Mouse (Mus musculus): ENCODE measurements at regions not wholly inside any gene's neighbourhood (a gene's known extent, or its start where the extent isn't known, plus 50 kb on each side); places are given as distances from the start of the nearest gene placed in this dataset.

- TF ChIP-seq POLR2A (IDR thresholded peaks at IDR 0.05; ENCODE audit: control insufficient read depth, extremely low read depth, insufficient read depth, low read length, poor library complexity) (no peak), CTCF (IDR thresholded peaks at IDR 0.05; ENCODE audit: borderline replicate concordance, control insufficient read depth, extremely low read depth, insufficient read depth, low read length, poor library complexity) (no peak)
- 97% methylated on average over 2 of the region's 2 CpGs for WGBS
- H3K4me1 ChIP-seq (replicated peaks; ENCODE audit: control insufficient read depth, insufficient read depth, low read length), result no peaks in the 10 kb centered on the region
- no peaks in the 10 kb centered on the region for H3K36me3 ChIP-seq (ENCODE audit: control insufficient read depth, insufficient read depth, low read length)
- no peaks in the 10 kb centered on the region for H3K27me3 ChIP-seq (ENCODE audit: control insufficient read depth, insufficient read depth, low read length)
- H3K4me3 ChIP-seq (ENCODE audit: control insufficient read depth, insufficient read depth, low read length), result no peak overlapping the region
- no peak for DNase-seq
- H3K27ac ChIP-seq (ENCODE audit: control insufficient read depth, insufficient read depth, low read length), result no peak overlapping the region
These were observed 101.1 kb upstream of the Ccdc122 start for GRCm38 (mm10) chr14:76935453-76935852.

DNA sequence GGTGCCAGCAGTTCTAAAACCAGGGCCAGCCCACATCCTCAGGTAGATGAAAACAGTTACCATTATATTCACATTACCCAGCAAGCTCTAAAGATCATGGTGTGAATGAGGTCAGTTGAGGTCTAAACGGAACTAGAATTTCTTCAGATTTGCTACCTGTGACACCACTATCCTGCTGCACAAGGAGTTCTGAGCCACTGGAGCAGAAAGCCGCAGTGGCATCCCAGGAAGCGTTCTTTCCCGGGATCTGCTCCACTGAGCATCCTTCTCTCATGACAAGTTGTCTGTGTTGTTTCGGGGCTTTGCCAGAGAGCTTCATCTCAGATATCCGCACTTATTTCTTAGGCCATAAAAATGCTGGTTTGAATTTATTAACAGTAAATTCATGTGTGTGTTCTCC lies 103.7 kb upstream of the Ccdc122 start:
- Histone ChIP-seq H3K4me1 (replicated peaks; ENCODE audit: control insufficient read depth, insufficient read depth, low read length) (no peaks in the 10 kb centered on the region), H3K4me3 (ENCODE audit: control insufficient read depth, insufficient read depth, low read length) (no peak overlapping the region), H3K27me3 (ENCODE audit: control insufficient read depth, insufficient read depth, low read length) (no peaks in the 10 kb centered on the region), H3K36me3 (ENCODE audit: control insufficient read depth, insufficient read depth, low read length) (no peaks in the 10 kb centered on the region), H3K27ac (ENCODE audit: control insufficient read depth, insufficient read depth, low read length) (no peak overlapping the region)
- 90% methylated on average over 6 of the region's 6 CpGs for WGBS
- DNase-seq, result no peak
- no peak for TF ChIP-seq POLR2A (IDR thresholded peaks at IDR 0.05; ENCODE audit: control insufficient read depth, extremely low read depth, insufficient read depth, low read length, poor library complexity)
- TF ChIP-seq CTCF (IDR thresholded peaks at IDR 0.05; ENCODE audit: borderline replicate concordance, control insufficient read depth, extremely low read depth, insufficient read depth, low read length, poor library complexity), result no peak

DNA sequence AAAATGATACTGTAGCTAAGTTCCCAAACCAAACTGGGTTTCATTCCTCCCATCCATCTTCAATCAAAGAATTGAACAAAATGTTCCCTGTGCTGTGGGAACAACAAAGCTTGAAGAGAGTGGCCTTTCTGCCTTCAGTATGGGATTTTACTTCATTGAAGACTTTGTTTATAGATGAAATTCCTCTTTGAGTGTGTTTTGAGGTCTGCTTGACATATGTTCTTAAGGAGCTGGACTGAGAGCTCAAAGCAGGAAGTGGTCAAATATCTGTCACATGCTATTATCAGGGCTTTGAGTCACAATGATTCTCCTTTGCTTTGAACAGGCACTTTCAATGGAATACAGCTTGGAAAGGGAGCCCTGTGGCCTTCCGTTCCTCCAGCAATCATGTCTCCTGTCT lies 105.2 kb upstream of the Ccdc122 start:
- no peaks in the 10 kb centered on the region for H3K27me3 ChIP-seq (ENCODE audit: control insufficient read depth, insufficient read depth, low read length)
- H3K27ac ChIP-seq (ENCODE audit: control insufficient read depth, insufficient read depth, low read length), result no peak overlapping the region
- H3K36me3 ChIP-seq (ENCODE audit: control insufficient read depth, insufficient read depth, low read length), result no peaks in the 10 kb centered on the region
- no peaks in the 10 kb centered on the region for H3K4me1 ChIP-seq (replicated peaks; ENCODE audit: control insufficient read depth, insufficient read depth, low read length)
- TF ChIP-seq POLR2A (IDR thresholded peaks at IDR 0.05; ENCODE audit: control insufficient read depth, extremely low read depth, insufficient read depth, low read length, poor library complexity) (no peak), CTCF (IDR thresholded peaks at IDR 0.05; ENCODE audit: borderline replicate concordance, control insufficient read depth, extremely low read depth, insufficient read depth, low read length, poor library complexity) (no peak)
- no peak overlapping the region for H3K4me3 ChIP-seq (ENCODE audit: control insufficient read depth, insufficient read depth, low read length)
- no peak for DNase-seq
- WGBS, result 100% methylated on average over 1 of the region's 1 CpGs

GRCm38 (mm10) chr14:76929562-76929961 lies 107.0 kb upstream of the Ccdc122 start:
- H3K27ac ChIP-seq (ENCODE audit: control insufficient read depth, insufficient read depth, low read length), result no peak overlapping the region
- no peaks in the 10 kb centered on the region for H3K36me3 ChIP-seq (ENCODE audit: control insufficient read depth, insufficient read depth, low read length)
- H3K27me3 ChIP-seq (ENCODE audit: control insufficient read depth, insufficient read depth, low read length), result no peaks in the 10 kb centered on the region
- no peak for TF ChIP-seq CTCF (IDR thresholded peaks at IDR 0.05; ENCODE audit: borderline replicate concordance, control insufficient read depth, extremely low read depth, insufficient read depth, low read length, poor library complexity)
- no peak for TF ChIP-seq POLR2A (IDR thresholded peaks at IDR 0.05; ENCODE audit: control insufficient read depth, extremely low read depth, insufficient read depth, low read length, poor library complexity)
- no peak overlapping the region for H3K4me3 ChIP-seq (ENCODE audit: control insufficient read depth, insufficient read depth, low read length)
- WGBS, result 21% methylated on average over 3 of the region's 3 CpGs
- no peak for DNase-seq
- no peaks in the 10 kb centered on the region for H3K4me1 ChIP-seq (replicated peaks; ENCODE audit: control insufficient read depth, insufficient read depth, low read length)

- no peaks in the 10 kb centered on the region for H3K27me3 ChIP-seq (ENCODE audit: control insufficient read depth, insufficient read depth, low read length)
- H3K4me3 ChIP-seq (ENCODE audit: control insufficient read depth, insufficient read depth, low read length), result no peak overlapping the region
- TF ChIP-seq POLR2A (IDR thresholded peaks at IDR 0.05; ENCODE audit: control insufficient read depth, extremely low read depth, insufficient read depth, low read length, poor library complexity), result no peak
- TF ChIP-seq CTCF (IDR thresholded peaks at IDR 0.05; ENCODE audit: borderline replicate concordance, control insufficient read depth, extremely low read depth, insufficient read depth, low read length, poor library complexity), result no peak
- H3K36me3 ChIP-seq (ENCODE audit: control insufficient read depth, insufficient read depth, low read length), result no peaks in the 10 kb centered on the region
- no peaks in the 10 kb centered on the region for H3K4me1 ChIP-seq (replicated peaks; ENCODE audit: control insufficient read depth, insufficient read depth, low read length)
- DNase-seq, result no peak
- WGBS, result 98% methylated on average over 3 of the region's 3 CpGs
- H3K27ac ChIP-seq (ENCODE audit: control insufficient read depth, insufficient read depth, low read length), result no peak overlapping the region
These were observed 107.9 kb upstream of the Ccdc122 start for GRCm38 (mm10) chr14:76928706-76929105.

GRCm38 (mm10) chr14:76927245-76927806 lies 109.2 kb upstream of the Ccdc122 start:
- 49% methylated on average over 5 of the region's 5 CpGs for WGBS
- Histone ChIP-seq H3K4me3 (ENCODE audit: control insufficient read depth, insufficient read depth, low read length) (no peak overlapping the region), H3K36me3 (ENCODE audit: control insufficient read depth, insufficient read depth, low read length) (no peaks in the 10 kb centered on the region), H3K27me3 (ENCODE audit: control insufficient read depth, insufficient read depth, low read length) (no peaks in the 10 kb centered on the region), H3K27ac (ENCODE audit: control insufficient read depth, insufficient read depth, low read length) (no peak overlapping the region), H3K4me1 (replicated peaks; ENCODE audit: control insufficient read depth, insufficient read depth, low read length) (no peaks in the 10 kb centered on the region)
- no peak for TF ChIP-seq POLR2A (IDR thresholded peaks at IDR 0.05; ENCODE audit: control insufficient read depth, extremely low read depth, insufficient read depth, low read length, poor library complexity)
- no peak for TF ChIP-seq CTCF (IDR thresholded peaks at IDR 0.05; ENCODE audit: borderline replicate concordance, control insufficient read depth, extremely low read depth, insufficient read depth, low read length, poor library complexity)
- DNase-seq, result no peak

- Histone ChIP-seq H3K4me3 (ENCODE audit: control insufficient read depth, insufficient read depth, low read length) (no peak overlapping the region), H3K27ac (ENCODE audit: control insufficient read depth, insufficient read depth, low read length) (no peak overlapping the region), H3K27me3 (ENCODE audit: control insufficient read depth, insufficient read depth, low read length) (no peaks in the 10 kb centered on the region), H3K36me3 (ENCODE audit: control insufficient read depth, insufficient read depth, low read length) (no peaks in the 10 kb centered on the region), H3K4me1 (replicated peaks; ENCODE audit: control insufficient read depth, insufficient read depth, low read length) (no peaks in the 10 kb centered on the region)
- TF ChIP-seq POLR2A (IDR thresholded peaks at IDR 0.05; ENCODE audit: control insufficient read depth, extremely low read depth, insufficient read depth, low read length, poor library complexity), result no peak
- TF ChIP-seq CTCF (IDR thresholded peaks at IDR 0.05; ENCODE audit: borderline replicate concordance, control insufficient read depth, extremely low read depth, insufficient read depth, low read length, poor library complexity), result no peak
- WGBS, result 95% methylated on average over 7 of the region's 7 CpGs
- no peak for DNase-seq
These were observed 110.2 kb upstream of the Ccdc122 start for GRCm38 (mm10) chr14:76926416-76926815.

Measured in thymus, adult 2 months (tissue).